Comparison of ENCODE assay signal across 16 mouse cellular contexts in the genomic region with DNA sequence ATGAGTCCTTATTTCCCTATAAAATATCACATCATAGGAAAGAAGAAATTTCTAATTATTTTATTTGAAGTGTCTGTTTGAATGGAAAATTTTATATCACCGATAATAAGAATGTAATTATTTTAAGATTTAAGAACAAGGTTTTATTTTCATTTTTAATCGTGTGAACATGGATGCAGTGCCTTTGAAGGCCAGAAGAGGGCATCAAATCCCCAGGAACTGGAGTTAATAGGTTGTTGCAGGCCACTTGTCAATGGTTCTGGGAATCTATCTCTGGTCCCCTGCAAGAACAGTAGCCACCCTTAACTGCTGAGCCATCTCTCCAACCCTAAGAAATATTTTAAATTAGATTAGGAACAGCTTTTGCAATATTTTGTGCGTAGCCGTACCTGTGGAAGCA.
DNase-seq lines count a peak whose midpoint lies in the region; ATAC-seq and TF ChIP-seq lines count a peak whose summit lies in the region.
"Had no signal": no experiment of that assay in that cellular context is flagged by ENCODE, and none has a peak within 500 bp of the region (broad histone marks: within the 10 kb centered on the region; RNA-seq: fewer than 3 reads in every experiment).

No protein-coding gene starts in this region.

- in situ Hi-C loops in ES-E14 (cut with MboI; ENCODE audit: low sequenced_read_pairs in 2 of 2, unreplicated experiment in 2 of 2): no loop called here

- no peaks in the 10 kb centered on the region for H3K4me1 ChIP-seq in intestine, postnatal 0 days (replicated peaks; ENCODE audit: control insufficient read depth, insufficient read depth, low read length)
- H3K4me1 ChIP-seq in intestine, embryonic 15.5 days (replicated peaks): 0 out of 2 replicates have a peak, but pooled peaks cover under 1% of the 10 kb centered on the region
- H3K4me1 ChIP-seq in lung, adult 2 months (ENCODE audit: control insufficient read depth, insufficient read depth, low read length): peaks cover 4% of the 10 kb centered on the region
- no peaks in the 10 kb centered on the region for H3K4me1 ChIP-seq in ES-E14 (ENCODE audit: control insufficient read depth in 2 of 2, insufficient read depth in 2 of 2, low read length in 2 of 2, poor library complexity in 1 of 2)
- no peaks in the 10 kb centered on the region for H3K4me1 ChIP-seq in cortical plate, adult 2 months (ENCODE audit: control insufficient read depth, insufficient read depth, low read length)
- H3K4me1 ChIP-seq: limb, embryonic 15.5 days; midbrain, embryonic 15.5 days had no signal

- peak; percentile 58 for TF ChIP-seq CTCF in intestine, postnatal 0 days (IDR thresholded peaks at IDR 0.05; ENCODE audit: low read depth)
- TF ChIP-seq CTCF in lung, adult 2 months (IDR thresholded peaks at IDR 0.05; ENCODE audit: insufficient read depth, low read length): 0 out of 2 replicates have a peak, but pooled peaks have one; percentile 8
- 0 out of 2 replicates have a peak, but pooled peaks have one; percentile 8 for TF ChIP-seq CTCF in cortical plate, adult 2 months (IDR thresholded peaks at IDR 0.05; ENCODE audit: extremely low read depth, insufficient read depth, low read length)

- TF ChIP-seq POLR2A in lung, adult 2 months (IDR thresholded peaks at IDR 0.05; ENCODE audit: borderline replicate concordance, extremely low read depth, low read depth, low read length): no peak
- TF ChIP-seq POLR2A in cortical plate, adult 2 months (IDR thresholded peaks at IDR 0.05; ENCODE audit: extremely low read depth, insufficient read depth, low read length): no peak

- H3K9me3 ChIP-seq in intestine, postnatal 0 days (ENCODE audit: control insufficient read depth): no peaks in the 10 kb centered on the region; the same call in 1 of the 2 replicates
- H3K9me3 ChIP-seq in intestine, embryonic 15.5 days: no peaks in the 10 kb centered on the region
- H3K9me3 ChIP-seq in ES-E14 (ENCODE audit: control insufficient read depth, insufficient read depth, low read depth, low read length): no peaks in the 10 kb centered on the region
- H3K9me3 ChIP-seq: embryonic facial prominence, embryonic 15.5 days; limb, embryonic 15.5 days; midbrain, embryonic 15.5 days had no signal

- no peak overlapping the region for H3K4me2 ChIP-seq in intestine, postnatal 0 days (replicated peaks; ENCODE audit: low read depth)
- H3K4me2 ChIP-seq in intestine, embryonic 15.5 days (replicated peaks): no peak overlapping the region
- H3K4me2 ChIP-seq: embryonic facial prominence, embryonic 15.5 days; limb, embryonic 15.5 days; midbrain, embryonic 15.5 days had no signal

- ATAC-seq in intestine, postnatal 0 days: no peak
- no peak for ATAC-seq in intestine, embryonic 15.5 days
- ATAC-seq in granulocyte monocyte progenitor cell, adult 5-6 weeks (replicated peaks; ENCODE audit: poor library complexity, severe bottlenecking): no peak
- ATAC-seq: CD4-positive, CD25-positive, alpha-beta regulatory T cell, adult 4 months; hindbrain, embryonic 16.5 days; midbrain, embryonic 15.5 days had no signal

- DNase-seq in lung, adult 2 months: no peak
- no peak for DNase-seq in lung, postnatal 25 days (ENCODE audit: low spot score)
- no peak for DNase-seq in ES-E14 (ENCODE audit: low read depth, low spot score)
- DNase-seq: adrenal gland, postnatal 14 days; cerebellum, adult 8-10 months; heart, adult 11 months; right cerebral cortex, postnatal 14 days had no signal

- H3K27me3 ChIP-seq in intestine, postnatal 0 days (replicated peaks; ENCODE audit: control insufficient read depth, insufficient read depth, low read length): no peaks in the 10 kb centered on the region
- no peaks in the 10 kb centered on the region for H3K27me3 ChIP-seq in intestine, embryonic 15.5 days (replicated peaks)
- H3K27me3 ChIP-seq: embryonic facial prominence, embryonic 15.5 days; limb, embryonic 15.5 days; midbrain, embryonic 15.5 days had no signal

- H3K4me3 ChIP-seq in intestine, postnatal 0 days (ENCODE audit: low read depth, low read length): no peak overlapping the region
- H3K4me3 ChIP-seq in intestine, embryonic 15.5 days (replicated peaks): no peak overlapping the region
- no peak overlapping the region for H3K4me3 ChIP-seq in lung, adult 2 months (replicated peaks; ENCODE audit: extremely low read depth, low read depth, low read length)
- H3K4me3 ChIP-seq in ES-E14 (ENCODE audit: insufficient read depth in 1 of 2, low read depth in 1 of 2, low read length in 2 of 2, poor library complexity in 1 of 2, severe bottlenecking in 1 of 2): no peak overlapping the region
- no peak overlapping the region for H3K4me3 ChIP-seq in cortical plate, adult 2 months (ENCODE audit: insufficient read depth, low read length)
- H3K4me3 ChIP-seq: embryonic facial prominence, embryonic 15.5 days; limb, embryonic 15.5 days; midbrain, embryonic 15.5 days had no signal

- 92% methylated on average over 4 of the region's 4 CpGs for WGBS in intestine, postnatal 0 days
- 92% methylated on average over 4 of the region's 4 CpGs for WGBS in intestine, embryonic 15.5 days
- 90% methylated on average over 4 of the region's 4 CpGs for WGBS in lung, adult 2 months

- no peak overlapping the region for H3K27ac ChIP-seq in intestine, postnatal 0 days (ENCODE audit: low read depth, low read length)
- H3K27ac ChIP-seq in intestine, embryonic 15.5 days: no peak overlapping the region
- no peak overlapping the region for H3K27ac ChIP-seq in ES-E14 (ENCODE audit: insufficient read depth, low read depth, low read length, poor library complexity, severe bottlenecking)
- H3K27ac ChIP-seq in cortical plate, adult 2 months (ENCODE audit: insufficient read depth, low read length): no peak overlapping the region
- H3K27ac ChIP-seq: embryonic facial prominence, embryonic 15.5 days; limb, embryonic 15.5 days; midbrain, embryonic 15.5 days had no signal

- no peak overlapping the region for H3K9ac ChIP-seq in intestine, postnatal 0 days (ENCODE audit: low read depth, low read length)
- no peak overlapping the region for H3K9ac ChIP-seq in intestine, embryonic 15.5 days
- no peak overlapping the region for H3K9ac ChIP-seq in ES-E14 (ENCODE audit: insufficient read depth, low read depth, low read length, poor library complexity, severe bottlenecking)
- H3K9ac ChIP-seq: embryonic facial prominence, embryonic 15.5 days; limb, embryonic 15.5 days; midbrain, embryonic 15.5 days had no signal

- H3K36me3 ChIP-seq in intestine, postnatal 0 days (ENCODE audit: control insufficient read depth, insufficient read depth): no peaks in the 10 kb centered on the region
- no peaks in the 10 kb centered on the region for H3K36me3 ChIP-seq in intestine, embryonic 15.5 days
- no peaks in the 10 kb centered on the region for H3K36me3 ChIP-seq in ES-E14 (ENCODE audit: control insufficient read depth, insufficient read depth, low read length, poor library complexity, severe bottlenecking)
- H3K36me3 ChIP-seq: embryonic facial prominence, embryonic 15.5 days; limb, embryonic 15.5 days; midbrain, embryonic 15.5 days had no signal

TF ChIP-seq in ES-E14, 5 proteins besides CTCF, POLR2A, EP300 and RAD21:
- TF ChIP-seq CHD2 (IDR thresholded peaks at IDR 0.05; ENCODE audit: low read depth, low read length): no peak
- peak; percentile 37; the same call in 1 of the 2 replicates for TF ChIP-seq ZC3H11A (IDR thresholded peaks at IDR 0.05; ENCODE audit: borderline replicate concordance, low read depth, low read length)

Comparison
In these comparisons a context has a peak if more than half of its experiments do, and no peak if none do; other contexts are left out.
1. CTCF ChIP-seq: peak in every context shown above with its lines; median percentile 58 in intestine, postnatal 0 days; 8 in lung, adult 2 months; 8 in cortical plate, adult 2 months.